ENCODE assay signal across 18 mouse cellular contexts in the genomic region with DNA sequence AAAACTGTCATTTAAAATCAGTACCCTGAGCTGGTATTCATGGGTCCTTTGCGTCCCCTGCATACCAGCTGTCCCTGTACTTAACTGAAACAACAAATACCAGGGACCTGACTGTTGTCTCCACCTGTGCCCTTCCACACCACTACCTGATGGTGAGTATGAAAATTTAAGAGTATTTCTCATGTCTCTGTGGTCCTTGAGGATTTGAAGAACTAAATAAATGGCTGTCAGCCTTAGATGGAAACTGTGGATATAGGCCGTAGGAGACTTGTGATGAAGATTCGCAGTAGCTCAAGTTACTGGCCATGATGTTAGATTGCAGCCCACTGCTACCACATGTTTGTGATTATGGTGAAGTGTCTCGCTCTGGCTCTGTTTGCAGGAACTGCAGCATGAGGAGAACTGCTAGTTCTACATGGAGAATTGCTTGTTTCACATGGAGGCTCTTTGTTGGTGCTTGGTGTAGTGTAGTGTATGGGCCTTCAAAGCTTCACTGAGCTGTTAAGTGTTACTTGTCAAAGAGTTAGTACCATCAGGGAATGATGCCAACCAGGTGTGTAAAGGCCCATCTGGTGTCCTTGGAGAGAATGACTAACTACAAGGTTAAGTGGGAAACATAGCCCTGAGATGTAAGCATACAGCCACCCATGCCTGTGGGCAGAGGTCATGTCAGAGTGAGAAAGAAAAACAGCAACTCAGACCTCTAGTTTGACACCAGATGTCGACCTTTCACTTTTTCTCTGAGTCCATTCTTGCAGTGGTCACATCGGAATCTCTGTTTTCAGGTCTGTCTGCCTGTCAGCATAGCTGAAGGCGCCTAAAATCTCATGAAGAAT.
DNase-seq lines count a peak whose midpoint lies in the region; ATAC-seq and TF ChIP-seq lines count a peak whose summit lies in the region.
"Had no signal": no experiment of that assay in that cellular context is flagged by ENCODE, and none has a peak within 500 bp of the region (broad histone marks: within the 10 kb centered on the region; RNA-seq: fewer than 3 reads in every experiment).

No protein-coding gene starts in this region.

- H3K79me2 ChIP-seq in liver, adult 2 months (ENCODE audit: control insufficient read depth, insufficient read depth, low read length), result no peaks in the 10 kb centered on the region

- WGBS in liver, adult 2 months, result 69% methylated on average over 7 of the region's 7 CpGs
- 63% methylated on average over 7 of the region's 7 CpGs for WGBS in liver, embryonic 12.5 days (ENCODE audit: insufficient replicate concordance)
- 46% methylated on average over 7 of the region's 7 CpGs for WGBS in embryonic facial prominence, embryonic 10.5 days
- WGBS in kidney, embryonic 14.5 days, result 60% methylated on average over 7 of the region's 7 CpGs
- WGBS in limb, embryonic 14.5 days, result 53% methylated on average over 7 of the region's 7 CpGs

- no peak overlapping the region for H3K9ac ChIP-seq in liver, adult 2 months (ENCODE audit: low read depth, low read length)
- no peak overlapping the region for H3K9ac ChIP-seq in liver, embryonic 12.5 days
- H3K9ac ChIP-seq in kidney, embryonic 14.5 days (ENCODE audit: low read depth, low read length), result no peak overlapping the region
- H3K9ac ChIP-seq in limb, embryonic 14.5 days (ENCODE audit: low read depth, low read length, severe bottlenecking), result no peak overlapping the region
- H3K9ac ChIP-seq: forebrain, embryonic 15.5 days; heart, embryonic 15.5 days; hindbrain, embryonic 12.5 days; limb, embryonic 15.5 days; stomach, embryonic 15.5 days had no signal

- DNase-seq in liver, adult 2 months (ENCODE audit: extremely low read depth, low read depth, low spot score), result peak; percentile 60
- DNase-seq in embryonic facial prominence, embryonic 10.5 days (ENCODE audit: low spot score), result peak; percentile 41
- DNase-seq in limb, embryonic 14.5 days (ENCODE audit: low spot score), result no peak
- no peak for DNase-seq in adrenal gland, postnatal 25 days
- DNase-seq in right cerebral cortex, postnatal 25 days, result no peak
- DNase-seq: cerebellum, adult 9-10 months; thymus, adult 2 months had no signal

- H3K36me3 ChIP-seq in liver, adult 2 months (ENCODE audit: control insufficient read depth, insufficient read depth, low read length), result no peaks in the 10 kb centered on the region
- H3K36me3 ChIP-seq in liver, embryonic 12.5 days, result no peaks in the 10 kb centered on the region
- H3K36me3 ChIP-seq in embryonic facial prominence, embryonic 10.5 days (replicated peaks), result no peaks in the 10 kb centered on the region
- no peaks in the 10 kb centered on the region for H3K36me3 ChIP-seq in kidney, embryonic 14.5 days (ENCODE audit: control insufficient read depth, insufficient read depth, low read length)
- H3K36me3 ChIP-seq in limb, embryonic 14.5 days (ENCODE audit: control insufficient read depth, insufficient read depth, low read length), result no peaks in the 10 kb centered on the region
- H3K36me3 ChIP-seq: forebrain, embryonic 15.5 days; heart, embryonic 15.5 days; hindbrain, embryonic 12.5 days; limb, embryonic 15.5 days; stomach, embryonic 15.5 days had no signal

- TF ChIP-seq CTCF in liver, adult 2 months (IDR thresholded peaks at IDR 0.05; ENCODE audit: low read depth, low read length), result no peak

- peak overlapping the region; percentile 39 for H3K27ac ChIP-seq in liver, adult 2 months (replicated peaks; ENCODE audit: insufficient read depth, low read depth, low read length)
- no peak overlapping the region for H3K27ac ChIP-seq in liver, embryonic 12.5 days
- no peak overlapping the region for H3K27ac ChIP-seq in embryonic facial prominence, embryonic 10.5 days (replicated peaks)
- H3K27ac ChIP-seq in kidney, embryonic 14.5 days (ENCODE audit: low read depth, low read length), result 0 out of 2 replicates have a peak overlapping the region, but pooled peaks have one; percentile 6
- H3K27ac ChIP-seq in limb, embryonic 14.5 days (replicated peaks; ENCODE audit: low read depth, low read length), result no peak overlapping the region
- H3K27ac ChIP-seq: forebrain, embryonic 15.5 days; heart, embryonic 15.5 days; hindbrain, embryonic 12.5 days; layer of hippocampus, adult 2 months; limb, embryonic 15.5 days; stomach, embryonic 15.5 days had no signal

- H3K4me1 ChIP-seq in liver, adult 2 months (ENCODE audit: control insufficient read depth, insufficient read depth, low read length), result peaks cover 20% of the 10 kb centered on the region
- H3K4me1 ChIP-seq in liver, embryonic 12.5 days, result no peaks in the 10 kb centered on the region
- peaks cover 34% of the 10 kb centered on the region for H3K4me1 ChIP-seq in embryonic facial prominence, embryonic 10.5 days
- 0 out of 2 replicates have a peak, but pooled peaks cover 9% of the 10 kb centered on the region for H3K4me1 ChIP-seq in kidney, embryonic 14.5 days (ENCODE audit: control insufficient read depth, insufficient read depth, low read length)
- peaks cover 21% of the 10 kb centered on the region for H3K4me1 ChIP-seq in limb, embryonic 14.5 days (ENCODE audit: control insufficient read depth, insufficient read depth, low read length)
- H3K4me1 ChIP-seq: hindbrain, embryonic 12.5 days; stomach, embryonic 15.5 days had no signal

- H3K27me3 ChIP-seq in liver, adult 2 months (ENCODE audit: control insufficient read depth, insufficient read depth, low read length), result no peaks in the 10 kb centered on the region
- H3K27me3 ChIP-seq in liver, embryonic 12.5 days (replicated peaks), result no peaks in the 10 kb centered on the region
- no peaks in the 10 kb centered on the region for H3K27me3 ChIP-seq in embryonic facial prominence, embryonic 10.5 days (replicated peaks; ENCODE audit: low read depth, poor library complexity, severe bottlenecking)
- H3K27me3 ChIP-seq in kidney, embryonic 14.5 days (ENCODE audit: control insufficient read depth, insufficient read depth, low read length), result no peaks in the 10 kb centered on the region
- no peaks in the 10 kb centered on the region for H3K27me3 ChIP-seq in limb, embryonic 14.5 days (ENCODE audit: control insufficient read depth, insufficient read depth, low read length)
- H3K27me3 ChIP-seq: forebrain, embryonic 15.5 days; heart, embryonic 15.5 days; hindbrain, embryonic 12.5 days; limb, embryonic 15.5 days; stomach, embryonic 15.5 days had no signal

- ATAC-seq in liver, embryonic 12.5 days, result no peak
- no peak for ATAC-seq in kidney, embryonic 14.5 days (ENCODE audit: low FRiP score, low TSS enrichment)
- peak; percentile 49; the same call in 1 of the 2 replicates for ATAC-seq in limb, embryonic 14.5 days (ENCODE audit: low FRiP score, low read depth)
- ATAC-seq: forebrain, embryonic 15.5 days; inflammation-experienced regulatory T-cells, adult 6 months; midbrain, embryonic 16.5 days had no signal

- H3K9me3 ChIP-seq in liver, embryonic 12.5 days (replicated peaks), result no peaks in the 10 kb centered on the region
- no peaks in the 10 kb centered on the region for H3K9me3 ChIP-seq in embryonic facial prominence, embryonic 10.5 days
- H3K9me3 ChIP-seq in kidney, embryonic 14.5 days (ENCODE audit: control insufficient read depth, low read length), result no peaks in the 10 kb centered on the region
- no peaks in the 10 kb centered on the region for H3K9me3 ChIP-seq in limb, embryonic 14.5 days (ENCODE audit: control insufficient read depth, low read length)
- H3K9me3 ChIP-seq: forebrain, embryonic 15.5 days; heart, embryonic 15.5 days; hindbrain, embryonic 12.5 days; limb, embryonic 15.5 days; stomach, embryonic 15.5 days had no signal

- H3K4me3 ChIP-seq in liver, adult 2 months (ENCODE audit: insufficient read depth, low read depth, low read length), result no peak overlapping the region
- H3K4me3 ChIP-seq in liver, embryonic 12.5 days, result no peak overlapping the region
- no peak overlapping the region for H3K4me3 ChIP-seq in embryonic facial prominence, embryonic 10.5 days
- H3K4me3 ChIP-seq in kidney, embryonic 14.5 days (ENCODE audit: low read length), result no peak overlapping the region
- H3K4me3 ChIP-seq in limb, embryonic 14.5 days (replicated peaks; ENCODE audit: low read length), result no peak overlapping the region
- H3K4me3 ChIP-seq: erythroblast, embryonic 14.5 days; forebrain, embryonic 15.5 days; heart, embryonic 15.5 days; hindbrain, embryonic 12.5 days; layer of hippocampus, adult 2 months; limb, embryonic 15.5 days; stomach, embryonic 15.5 days had no signal

- TF ChIP-seq POLR2A in liver, adult 2 months (IDR thresholded peaks at IDR 0.05; ENCODE audit: extremely low read depth, insufficient read depth, low read length), result no peak
- TF ChIP-seq POLR2A in limb, embryonic 14.5 days (IDR thresholded peaks at IDR 0.05; ENCODE audit: borderline replicate concordance, extremely low read depth, insufficient read depth, insufficient read length), result no peak

- H3K4me2 ChIP-seq in liver, embryonic 12.5 days, result no peak overlapping the region
- no peak overlapping the region for H3K4me2 ChIP-seq in kidney, embryonic 14.5 days (replicated peaks; ENCODE audit: low read depth, low read length)
- no peak overlapping the region for H3K4me2 ChIP-seq in limb, embryonic 14.5 days (replicated peaks; ENCODE audit: low read depth, low read length, severe bottlenecking)
- H3K4me2 ChIP-seq: forebrain, embryonic 15.5 days; heart, embryonic 15.5 days; hindbrain, embryonic 12.5 days; limb, embryonic 15.5 days; stomach, embryonic 15.5 days had no signal

Comparison
In these comparisons a context has a peak if more than half of its experiments do, and no peak if none do; other contexts are left out.
1. H3K27ac ChIP-seq: peak in liver, adult 2 months (single experiment) and kidney, embryonic 14.5 days (single experiment); none in liver, embryonic 12.5 days (single experiment), embryonic facial prominence, embryonic 10.5 days (single experiment) and limb, embryonic 14.5 days (single experiment).
2. DNase-seq: peak in liver, adult 2 months (single experiment) and embryonic facial prominence, embryonic 10.5 days (single experiment); none in limb, embryonic 14.5 days (single experiment), adrenal gland, postnatal 25 days (single experiment) and right cerebral cortex, postnatal 25 days (single experiment).